Mouse (Mus musculus): ENCODE data around the gene Kdm5b. TPM values are rescaled to one million over a fixed set of nuclear protein-coding genes. Genes with fewer than 3 reads are reported as not detected.

Gene Kdm5b
- total RNA-seq, 1 experiment = 127 TPM

DNA sequence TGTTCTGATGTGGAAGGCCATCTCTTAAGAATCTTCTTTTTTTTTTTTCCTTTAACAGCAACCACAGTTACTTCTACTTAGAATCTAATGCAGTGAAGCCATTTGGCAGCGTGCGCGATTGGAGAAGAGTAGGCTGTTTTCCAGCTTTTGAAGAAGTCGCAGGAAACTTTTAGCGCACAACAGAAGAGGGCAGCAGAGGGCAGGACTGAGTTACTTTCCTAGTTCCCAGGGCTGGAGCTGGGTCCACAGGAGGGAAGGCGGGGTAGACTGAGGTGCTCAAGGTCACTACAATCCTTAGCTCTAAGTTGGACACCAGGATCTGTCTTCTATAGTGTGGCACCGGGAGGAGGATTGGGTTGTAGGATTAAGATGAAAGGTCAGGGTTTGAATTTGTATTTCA lies 78.6 kb downstream of the Kdm5b start:
- peaks cover 0 to 4% of the 10 kb centered on the region in 2 experiments; a peak in 1 of 4 replicates for H3K4me1 ChIP-seq (ENCODE audit: control insufficient read depth in 2 of 2, insufficient read depth in 2 of 2, low read length in 2 of 2, poor library complexity in 1 of 2)

GRCm38 (mm10) chr1:134639460-134639859 lies 79.5 kb downstream of the Kdm5b start:
- Histone ChIP-seq H3K36me3 (ENCODE audit: control insufficient read depth, insufficient read depth, low read length, poor library complexity, severe bottlenecking) (0 out of 2 replicates have a peak, but pooled peaks cover under 1% of the 10 kb centered on the region), H3K27ac (ENCODE audit: insufficient read depth, low read depth, low read length, poor library complexity, severe bottlenecking) (no peak overlapping the region), H3K9ac (ENCODE audit: insufficient read depth, low read depth, low read length, poor library complexity, severe bottlenecking) (no peak overlapping the region), H3K9me3 (ENCODE audit: control insufficient read depth, insufficient read depth, low read depth, low read length) (no peaks in the 10 kb centered on the region), H3K4me3 (ENCODE audit: insufficient read depth in 1 of 2, low read depth in 1 of 2, low read length in 2 of 2, poor library complexity in 1 of 2, severe bottlenecking in 1 of 2) (no peak overlapping the region), H3K4me1 (ENCODE audit: control insufficient read depth in 2 of 2, insufficient read depth in 2 of 2, low read length in 2 of 2, poor library complexity in 1 of 2) (peaks cover 0 to 4% of the 10 kb centered on the region in 2 experiments; a peak in 1 of 4 replicates)
- TF ChIP-seq CHD2 (IDR thresholded peaks at IDR 0.05; ENCODE audit: low read depth, low read length) (no peak), HCFC1 (IDR thresholded peaks at IDR 0.05; ENCODE audit: borderline replicate concordance, insufficient read depth, low read length) (no peak), MAFK (IDR thresholded peaks at IDR 0.05; ENCODE audit: insufficient read depth, low read depth, low read length) (no peak), ZNF384 (IDR thresholded peaks at IDR 0.05; ENCODE audit: low read depth, low read length) (no peak), ZC3H11A (IDR thresholded peaks at IDR 0.05; ENCODE audit: borderline replicate concordance, low read depth, low read length) (no peak)
- in situ Hi-C loops (cut with MboI; ENCODE audit: low sequenced_read_pairs in 2 of 2, unreplicated experiment in 2 of 2) = no loop called here
- no peak for DNase-seq (ENCODE audit: low read depth, low spot score)

More for the DNA sequence above, 78.6 kb downstream of the Kdm5b start:
- H3K9me3 ChIP-seq (ENCODE audit: control insufficient read depth, insufficient read depth, low read depth, low read length) = no peaks in the 10 kb centered on the region
- H3K4me3 ChIP-seq (ENCODE audit: insufficient read depth in 1 of 2, low read depth in 1 of 2, low read length in 2 of 2, poor library complexity in 1 of 2, severe bottlenecking in 1 of 2) = no peak overlapping the region
- peaks cover 7% of the 10 kb centered on the region for H3K36me3 ChIP-seq (ENCODE audit: control insufficient read depth, insufficient read depth, low read length, poor library complexity, severe bottlenecking)
- 0 out of 2 replicates have a peak, but pooled peaks have one; percentile 11 for TF ChIP-seq ZC3H11A (IDR thresholded peaks at IDR 0.05; ENCODE audit: borderline replicate concordance, low read depth, low read length)
- TF ChIP-seq CHD2 (IDR thresholded peaks at IDR 0.05; ENCODE audit: low read depth, low read length) = no peak
- H3K27ac ChIP-seq (ENCODE audit: insufficient read depth, low read depth, low read length, poor library complexity, severe bottlenecking) = no peak overlapping the region
- peak; percentile 41 for DNase-seq (ENCODE audit: low read depth, low spot score)
- in situ Hi-C loops (cut with MboI; ENCODE audit: low sequenced_read_pairs in 2 of 2, unreplicated experiment in 2 of 2) = no loop called here
- no peak overlapping the region for H3K9ac ChIP-seq (ENCODE audit: insufficient read depth, low read depth, low read length, poor library complexity, severe bottlenecking)

GRCm38 (mm10) chr1:134641507-134641906 lies 81.5 kb downstream of the Kdm5b start:
- no peak overlapping the region for H3K9ac ChIP-seq (ENCODE audit: insufficient read depth, low read depth, low read length, poor library complexity, severe bottlenecking)
- H3K4me3 ChIP-seq (ENCODE audit: insufficient read depth in 1 of 2, low read depth in 1 of 2, low read length in 2 of 2, poor library complexity in 1 of 2, severe bottlenecking in 1 of 2) = no peak overlapping the region
- H3K27ac ChIP-seq (ENCODE audit: insufficient read depth, low read depth, low read length, poor library complexity, severe bottlenecking) = no peak overlapping the region
- peak; percentile 62 for DNase-seq (ENCODE audit: low read depth, low spot score)
- in situ Hi-C loops (cut with MboI; ENCODE audit: low sequenced_read_pairs in 2 of 2, unreplicated experiment in 2 of 2) = no loop called here
- no peaks in the 10 kb centered on the region for H3K9me3 ChIP-seq (ENCODE audit: control insufficient read depth, insufficient read depth, low read depth, low read length)
- TF ChIP-seq CHD2 (IDR thresholded peaks at IDR 0.05; ENCODE audit: low read depth, low read length) = no peak
- no peak for TF ChIP-seq ZC3H11A (IDR thresholded peaks at IDR 0.05; ENCODE audit: borderline replicate concordance, low read depth, low read length)
- no peak for TF ChIP-seq HCFC1 (IDR thresholded peaks at IDR 0.05; ENCODE audit: borderline replicate concordance, insufficient read depth, low read length)
- no peak for TF ChIP-seq ZNF384 (IDR thresholded peaks at IDR 0.05; ENCODE audit: low read depth, low read length)
- TF ChIP-seq MAFK (IDR thresholded peaks at IDR 0.05; ENCODE audit: insufficient read depth, low read depth, low read length) = no peak
- H3K36me3 ChIP-seq (ENCODE audit: control insufficient read depth, insufficient read depth, low read length, poor library complexity, severe bottlenecking) = no peaks in the 10 kb centered on the region
- no peaks in the 10 kb centered on the region for H3K4me1 ChIP-seq (ENCODE audit: control insufficient read depth in 2 of 2, insufficient read depth in 2 of 2, low read length in 2 of 2, poor library complexity in 1 of 2)

GRCm38 (mm10) chr1:134643702-134644101 lies 83.7 kb downstream of the Kdm5b start:
- H3K9me3 ChIP-seq (ENCODE audit: control insufficient read depth, insufficient read depth, low read depth, low read length) = no peaks in the 10 kb centered on the region
- in situ Hi-C loops (cut with MboI; ENCODE audit: low sequenced_read_pairs in 2 of 2, unreplicated experiment in 2 of 2) = no loop called here
- peaks cover 0 to 2% of the 10 kb centered on the region in 2 experiments; a peak in 1 of 4 replicates for H3K4me1 ChIP-seq (ENCODE audit: control insufficient read depth in 2 of 2, insufficient read depth in 2 of 2, low read length in 2 of 2, poor library complexity in 1 of 2)
- H3K9ac ChIP-seq (ENCODE audit: insufficient read depth, low read depth, low read length, poor library complexity, severe bottlenecking) = no peak overlapping the region
- H3K4me3 ChIP-seq (ENCODE audit: insufficient read depth in 1 of 2, low read depth in 1 of 2, low read length in 2 of 2, poor library complexity in 1 of 2, severe bottlenecking in 1 of 2) = no peak overlapping the region
- TF ChIP-seq HCFC1 (IDR thresholded peaks at IDR 0.05; ENCODE audit: borderline replicate concordance, insufficient read depth, low read length) (no peak), ZC3H11A (IDR thresholded peaks at IDR 0.05; ENCODE audit: borderline replicate concordance, low read depth, low read length) (no peak), CHD2 (IDR thresholded peaks at IDR 0.05; ENCODE audit: low read depth, low read length) (no peak), ZNF384 (IDR thresholded peaks at IDR 0.05; ENCODE audit: low read depth, low read length) (no peak), MAFK (IDR thresholded peaks at IDR 0.05; ENCODE audit: insufficient read depth, low read depth, low read length) (no peak)
- DNase-seq (ENCODE audit: low read depth, low spot score) = no peak
- H3K27ac ChIP-seq (ENCODE audit: insufficient read depth, low read depth, low read length, poor library complexity, severe bottlenecking) = no peak overlapping the region
- H3K36me3 ChIP-seq (ENCODE audit: control insufficient read depth, insufficient read depth, low read length, poor library complexity, severe bottlenecking) = no peaks in the 10 kb centered on the region
